Mouse (Mus musculus): ENCODE measurements around the gene Metrn. TPM values are rescaled to one million over a fixed set of nuclear protein-coding genes. Genes with fewer than 3 reads are reported as not detected.
A peak's percentile ranks its signal among the peaks of the same experiment; 100 is the strongest.

The Metrn gene
- polyA plus RNA-seq, 1 experiment: 74.8 TPM

DNA sequence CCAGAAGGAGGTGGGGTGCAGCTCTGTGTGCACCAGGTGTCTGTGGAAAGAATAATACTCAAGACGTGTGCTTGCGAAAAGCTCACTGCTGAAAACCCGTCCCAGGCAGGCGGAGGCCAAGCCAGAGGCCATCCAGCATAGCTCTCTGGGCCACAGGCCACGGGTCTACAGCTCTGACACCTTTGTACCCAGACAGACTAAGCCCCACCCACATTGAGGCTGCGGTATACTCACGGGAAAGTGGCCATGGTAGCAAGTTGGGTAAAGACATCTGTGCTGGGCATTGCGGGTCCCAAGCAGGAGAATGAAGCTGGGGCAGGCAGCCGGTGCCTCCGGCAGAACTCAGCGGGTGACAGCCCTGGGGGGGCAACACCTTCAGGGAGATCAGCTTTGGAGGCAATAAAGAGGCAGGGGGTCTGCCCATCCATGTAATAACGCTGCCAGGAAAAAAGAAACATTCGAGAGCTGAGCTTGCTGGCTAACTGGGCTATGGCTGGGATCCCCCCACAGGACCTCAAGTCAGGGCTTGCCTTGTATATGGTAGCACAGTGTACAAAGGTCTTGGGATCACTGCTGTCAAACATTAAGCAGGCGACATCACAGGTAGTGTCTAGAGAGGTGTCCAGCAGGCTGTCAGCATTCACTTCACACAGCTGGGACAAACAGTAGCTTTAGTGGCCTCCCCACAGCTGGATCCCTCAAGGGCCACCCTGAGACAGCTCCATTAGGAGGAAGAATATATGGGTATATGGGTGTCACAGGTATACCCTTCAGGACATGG, 42.7 kb upstream of the Metrn start:
- TF ChIP-seq POLR2A (IDR thresholded peaks at IDR 0.05; ENCODE audit: borderline replicate concordance, control insufficient read depth, low read depth, low read length) (no peak), CTCF (IDR thresholded peaks at IDR 0.05; ENCODE audit: control insufficient read depth, insufficient read depth, low read length) (no peak)
- peaks cover 5% of the 10 kb centered on the region for H3K4me1 ChIP-seq (ENCODE audit: control insufficient read depth, insufficient read depth, low read length)
- 88% methylated on average over 14 of the region's 14 CpGs for WGBS
- H3K4me3 ChIP-seq (replicated peaks; ENCODE audit: control insufficient read depth, low read depth, low read length): no peak overlapping the region
- H3K27ac ChIP-seq (ENCODE audit: control insufficient read depth, insufficient read depth, low read depth, low read length, poor library complexity): no peak overlapping the region

DNA sequence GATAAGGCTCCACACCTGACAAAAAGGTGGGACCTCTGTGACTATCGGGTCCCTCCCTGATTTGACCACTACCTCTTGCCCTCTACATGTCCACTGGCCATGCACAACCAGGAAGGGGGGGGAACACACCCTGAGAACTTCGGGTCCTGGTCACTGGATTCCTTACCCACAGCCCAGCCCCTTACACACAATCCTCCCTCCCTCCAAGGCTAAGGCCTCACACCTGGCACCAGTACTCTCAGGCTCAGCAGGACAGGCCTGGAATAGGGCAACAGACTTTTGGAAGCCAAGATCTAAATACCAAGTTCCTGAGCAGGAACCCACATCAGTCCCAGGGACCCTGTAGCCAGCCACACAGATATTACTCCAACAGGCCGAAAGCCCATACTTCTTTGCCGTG, 42.0 kb upstream of the Metrn start:
- H3K27ac ChIP-seq (ENCODE audit: control insufficient read depth, insufficient read depth, low read depth, low read length, poor library complexity): no peak overlapping the region
- peaks cover 5% of the 10 kb centered on the region for H3K4me1 ChIP-seq (ENCODE audit: control insufficient read depth, insufficient read depth, low read length)
- 83% methylated on average over 4 of the region's 4 CpGs for WGBS
- no peak overlapping the region for H3K4me3 ChIP-seq (replicated peaks; ENCODE audit: control insufficient read depth, low read depth, low read length)
- TF ChIP-seq CTCF (IDR thresholded peaks at IDR 0.05; ENCODE audit: control insufficient read depth, insufficient read depth, low read length) (no peak), POLR2A (IDR thresholded peaks at IDR 0.05; ENCODE audit: borderline replicate concordance, control insufficient read depth, low read depth, low read length) (no peak)

DNA sequence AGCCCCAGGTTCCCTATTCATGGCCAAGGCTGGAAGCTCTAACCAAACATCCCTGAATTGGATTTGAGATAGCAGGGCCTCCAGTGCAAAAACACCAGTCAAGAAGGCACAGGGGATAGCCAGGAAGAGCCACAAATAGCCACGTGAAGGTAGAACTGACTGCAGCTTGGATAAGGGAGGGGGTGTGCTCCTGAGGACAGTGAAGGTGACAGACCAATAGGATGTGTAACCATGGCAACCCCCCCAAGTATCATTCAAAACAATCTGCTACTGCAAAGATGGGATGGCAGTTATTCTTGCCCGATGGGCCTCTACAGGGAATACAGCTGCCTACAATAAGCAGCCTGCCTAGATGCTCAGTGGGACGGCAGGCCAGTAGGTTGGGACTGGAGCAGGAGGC, 40.6 kb upstream of the Metrn start:
- WGBS: 77% methylated on average over 3 of the region's 3 CpGs
- H3K27ac ChIP-seq (ENCODE audit: control insufficient read depth, insufficient read depth, low read depth, low read length, poor library complexity): no peak overlapping the region
- H3K4me3 ChIP-seq (replicated peaks; ENCODE audit: control insufficient read depth, low read depth, low read length): no peak overlapping the region
- H3K4me1 ChIP-seq (ENCODE audit: control insufficient read depth, insufficient read depth, low read length): no peaks in the 10 kb centered on the region
- TF ChIP-seq POLR2A (IDR thresholded peaks at IDR 0.05; ENCODE audit: borderline replicate concordance, control insufficient read depth, low read depth, low read length): no peak
- no peak for TF ChIP-seq CTCF (IDR thresholded peaks at IDR 0.05; ENCODE audit: control insufficient read depth, insufficient read depth, low read length)

DNA sequence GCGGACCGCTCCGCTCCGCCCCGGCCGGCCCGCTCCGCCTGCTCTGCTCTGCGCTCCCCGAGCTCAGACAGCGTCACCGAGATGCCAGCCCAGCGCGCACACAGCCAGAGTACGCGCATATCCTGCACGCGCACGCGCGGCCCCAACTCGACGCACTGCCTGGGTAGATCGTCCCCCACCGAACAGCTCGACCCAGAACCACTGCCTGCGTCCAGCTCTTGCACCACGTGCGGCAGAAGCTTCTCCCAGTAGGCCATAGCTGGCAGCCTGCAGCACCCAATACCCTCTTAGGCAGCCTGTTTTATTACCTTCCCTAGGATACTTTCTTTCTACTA, 40.1 kb upstream of the Metrn start, which contains the start of gene Rhbdl1:
Gene Rhbdl1 (minus strand): TSS at position 220 of the 335 bp plus-strand sequence.
- 1% methylated on average over 29 of the region's 29 CpGs for WGBS
- no peak within 1 kb of the TSS for H3K27ac ChIP-seq (ENCODE audit: control insufficient read depth, insufficient read depth, low read depth, low read length, poor library complexity)
- H3K4me1 ChIP-seq (ENCODE audit: control insufficient read depth, insufficient read depth, low read length): no peaks in the 10 kb centered on the region
- no peak within 1 kb of the TSS for H3K4me3 ChIP-seq (replicated peaks; ENCODE audit: control insufficient read depth, low read depth, low read length)
- TF ChIP-seq POLR2A (IDR thresholded peaks at IDR 0.05; ENCODE audit: borderline replicate concordance, control insufficient read depth, low read depth, low read length) (0 out of 2 replicates have a peak, but pooled peaks have one; percentile 15), CTCF (IDR thresholded peaks at IDR 0.05; ENCODE audit: control insufficient read depth, insufficient read depth, low read length) (no peak)

DNA sequence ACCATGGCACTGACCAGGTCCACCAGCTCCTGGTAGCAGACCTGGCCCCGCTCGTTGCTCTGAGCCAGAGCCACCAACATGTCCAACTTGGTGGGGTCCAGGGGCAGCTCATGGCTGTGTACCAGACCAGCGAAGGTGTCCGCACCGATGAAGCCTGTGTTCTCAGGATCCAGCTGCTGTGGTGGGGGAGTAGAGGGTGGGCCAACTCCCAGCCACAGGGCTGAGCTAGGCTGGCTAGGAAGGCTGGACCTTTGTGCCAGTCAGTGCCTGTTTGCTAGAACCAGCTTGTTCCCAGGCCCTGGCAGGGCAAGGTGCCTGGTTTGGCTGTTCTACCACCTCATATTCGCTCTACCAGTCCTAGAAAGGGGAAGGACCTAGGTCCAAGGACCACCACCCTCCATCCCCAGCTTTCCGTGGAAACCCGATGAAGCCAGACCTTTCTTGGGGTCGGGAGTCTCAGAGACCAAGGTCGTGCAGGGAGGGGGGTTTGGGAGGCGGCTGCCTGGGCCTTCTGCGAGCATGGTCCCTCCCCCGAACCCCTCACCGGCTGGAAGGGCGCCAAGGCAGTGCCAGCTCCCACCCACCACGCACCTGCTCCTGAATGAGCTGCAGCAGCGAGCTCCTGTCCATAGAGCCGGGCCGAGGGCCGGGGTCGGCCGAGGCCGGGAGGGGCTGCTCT, 39.6 kb upstream of the Metrn start:
- WGBS: 23% methylated on average over 23 of the region's 23 CpGs
- TF ChIP-seq POLR2A (IDR thresholded peaks at IDR 0.05; ENCODE audit: borderline replicate concordance, control insufficient read depth, low read depth, low read length): 0 out of 2 replicates have a peak, but pooled peaks have one; percentile 30
- no peak for TF ChIP-seq CTCF (IDR thresholded peaks at IDR 0.05; ENCODE audit: control insufficient read depth, insufficient read depth, low read length)
- H3K4me1 ChIP-seq (ENCODE audit: control insufficient read depth, insufficient read depth, low read length): peaks cover 3% of the 10 kb centered on the region; the same call in 1 of the 2 replicates
- no peak overlapping the region for H3K27ac ChIP-seq (ENCODE audit: control insufficient read depth, insufficient read depth, low read depth, low read length, poor library complexity)
- no peak overlapping the region for H3K4me3 ChIP-seq (replicated peaks; ENCODE audit: control insufficient read depth, low read depth, low read length)

DNA sequence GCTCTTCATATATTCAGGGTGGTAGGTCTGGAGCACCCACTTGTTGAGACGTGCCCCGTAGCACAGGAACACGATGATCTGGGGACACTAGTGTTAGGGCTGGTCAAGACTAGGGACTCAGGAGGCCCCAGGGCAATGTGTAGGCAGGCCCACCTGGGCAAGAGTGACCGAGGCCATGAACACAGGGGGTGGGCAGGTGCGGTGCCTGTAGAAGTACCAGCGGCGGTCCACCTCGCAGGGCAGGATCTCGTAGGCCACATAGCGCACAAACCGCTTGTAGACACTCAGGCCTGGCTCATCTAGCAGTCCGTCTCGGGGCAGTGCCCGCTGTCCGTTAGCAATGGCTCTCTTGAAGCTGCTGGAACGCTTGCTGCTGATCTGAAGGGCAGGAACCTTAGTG, 38.9 kb upstream of the Metrn start:
- Histone ChIP-seq H3K4me1 (ENCODE audit: control insufficient read depth, insufficient read depth, low read length) (peaks cover 3% of the 10 kb centered on the region; the same call in 1 of the 2 replicates), H3K4me3 (replicated peaks; ENCODE audit: control insufficient read depth, low read depth, low read length) (no peak overlapping the region), H3K27ac (ENCODE audit: control insufficient read depth, insufficient read depth, low read depth, low read length, poor library complexity) (no peak overlapping the region)
- TF ChIP-seq CTCF (IDR thresholded peaks at IDR 0.05; ENCODE audit: control insufficient read depth, insufficient read depth, low read length): no peak
- no peak for TF ChIP-seq POLR2A (IDR thresholded peaks at IDR 0.05; ENCODE audit: borderline replicate concordance, control insufficient read depth, low read depth, low read length)
- WGBS: 92% methylated on average over 16 of the region's 16 CpGs

DNA sequence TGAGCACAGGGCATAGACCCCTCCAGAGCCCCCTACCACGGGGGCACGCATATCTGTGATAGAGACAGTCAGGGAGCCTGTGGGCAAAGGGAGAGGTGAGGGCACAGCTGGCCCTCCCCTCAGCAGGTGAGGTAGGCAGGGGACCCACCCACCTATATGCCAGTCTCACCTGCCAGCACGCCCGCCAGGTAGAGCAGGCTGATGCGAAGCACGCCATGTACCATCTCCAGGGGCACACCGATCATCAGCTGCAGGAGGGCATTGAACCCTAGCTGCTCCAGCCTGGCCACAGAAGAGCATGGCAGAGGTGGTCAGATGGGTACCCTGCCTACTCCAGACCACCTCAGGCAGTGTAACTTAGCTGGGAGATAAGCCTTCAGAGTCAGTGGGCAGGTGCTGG, 38.4 kb upstream of the Metrn start:
- Histone ChIP-seq H3K27ac (ENCODE audit: control insufficient read depth, insufficient read depth, low read depth, low read length, poor library complexity) (no peak overlapping the region), H3K4me3 (replicated peaks; ENCODE audit: control insufficient read depth, low read depth, low read length) (no peak overlapping the region), H3K4me1 (ENCODE audit: control insufficient read depth, insufficient read depth, low read length) (peaks cover 3% of the 10 kb centered on the region; the same call in 1 of the 2 replicates)
- WGBS: 88% methylated on average over 7 of the region's 7 CpGs
- TF ChIP-seq POLR2A (IDR thresholded peaks at IDR 0.05; ENCODE audit: borderline replicate concordance, control insufficient read depth, low read depth, low read length) (no peak), CTCF (IDR thresholded peaks at IDR 0.05; ENCODE audit: control insufficient read depth, insufficient read depth, low read length) (no peak)

DNA sequence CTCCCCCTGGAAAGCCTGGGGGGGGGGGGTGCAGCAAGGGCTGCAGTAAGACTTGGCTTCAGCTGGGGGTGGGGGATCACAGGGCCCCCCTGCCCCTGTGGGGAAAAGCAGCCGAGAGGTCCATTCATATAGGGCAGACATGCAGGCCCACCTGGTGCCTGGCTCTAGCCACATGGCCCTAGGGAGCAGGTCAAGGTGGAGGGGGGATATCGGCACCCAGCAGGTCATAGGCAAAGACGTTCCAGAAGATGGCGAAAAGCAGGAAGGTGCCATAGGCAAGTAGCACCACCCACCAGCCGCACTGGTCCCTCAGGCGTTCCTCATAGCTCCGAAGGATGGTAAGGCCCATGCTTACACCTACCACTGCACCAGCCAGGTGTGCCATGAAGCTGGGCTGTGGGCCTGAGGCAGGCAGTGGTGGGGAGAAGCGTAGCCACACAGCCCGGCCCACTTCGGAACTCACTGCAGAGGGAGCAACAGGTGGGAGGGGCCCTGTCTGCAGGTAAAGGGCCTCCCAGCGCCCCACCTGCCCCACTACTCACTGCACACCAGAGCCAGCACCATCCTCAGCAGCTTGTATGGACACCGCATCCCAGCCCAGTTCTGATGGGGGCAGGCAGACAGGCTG, 37.8 kb upstream of the Metrn start:
- 88% methylated on average over 12 of the region's 12 CpGs for WGBS
- no peak overlapping the region for H3K4me3 ChIP-seq (replicated peaks; ENCODE audit: control insufficient read depth, low read depth, low read length)
- TF ChIP-seq POLR2A (IDR thresholded peaks at IDR 0.05; ENCODE audit: borderline replicate concordance, control insufficient read depth, low read depth, low read length) (no peak), CTCF (IDR thresholded peaks at IDR 0.05; ENCODE audit: control insufficient read depth, insufficient read depth, low read length) (no peak; the same call in 1 of the 2 replicates)
- peaks cover 3% of the 10 kb centered on the region; the same call in 1 of the 2 replicates for H3K4me1 ChIP-seq (ENCODE audit: control insufficient read depth, insufficient read depth, low read length)
- no peak overlapping the region for H3K27ac ChIP-seq (ENCODE audit: control insufficient read depth, insufficient read depth, low read depth, low read length, poor library complexity)

Data from bone marrow, adult 2 months (tissue).